Mouse (Mus musculus) ES-E14 (cell line): Measurements from ENCODE around the gene Gtf2a1.

Source experiments
- CHD2 ChIP-seq: IDR thresholded peaks from 2 replicates; pipeline ENCODE4 v1.6.1; 2014; ENCODE audit warnings: mild to moderate bottlenecking, low read depth, low read length, inconsistent platforms
- HCFC1 ChIP-seq: IDR thresholded peaks from 2 replicates; pipeline ENCODE4 v1.6.1; 2012; ENCODE audit warnings: low read length, inconsistent platforms, borderline replicate concordance; ENCODE audit not compliant: insufficient read depth
- MAFK ChIP-seq: IDR thresholded peaks from 2 replicates; pipeline ENCODE4 v1.6.1; 2014; ENCODE audit warnings: mild to moderate bottlenecking, low read depth, low read length, inconsistent platforms; ENCODE audit not compliant: insufficient read depth
- ZNF384 ChIP-seq: IDR thresholded peaks from 2 replicates; pipeline ENCODE4 v1.6.1; 2012; ENCODE audit warnings: low read depth, low read length, inconsistent platforms

DNA sequence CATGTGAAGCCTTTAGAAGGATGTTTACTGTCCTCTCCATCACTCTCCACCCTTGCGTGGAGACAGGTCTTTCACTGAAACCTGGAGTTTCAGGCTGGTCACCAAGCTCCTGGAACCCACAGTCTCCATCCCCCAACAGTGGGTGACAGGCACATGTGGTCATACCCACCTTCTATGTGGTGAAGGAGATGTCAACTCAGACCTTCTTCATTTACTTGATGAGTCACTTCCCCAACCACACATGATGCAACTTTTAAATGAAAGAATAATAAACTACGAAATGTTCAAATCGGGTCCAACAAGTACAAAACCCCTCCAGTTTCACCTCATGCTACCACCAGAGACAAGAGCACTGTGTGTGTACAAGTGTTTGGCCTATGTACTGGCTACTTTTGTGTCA is 5.1 kb downstream of the Gtf2a1 start:
- TF ChIP-seq CHD2 (no peak), MAFK (no peak), HCFC1 (no peak), ZNF384 (no peak)
